Mouse (Mus musculus): ENCODE measurements around the gene Hivep1. TPM values are rescaled to one million over a fixed set of nuclear protein-coding genes. Genes with fewer than 3 reads are reported as not detected.

Gene Hivep1
- total and polyA plus RNA-seq, 3 experiments = 7.5 to 53.3 (median 24.9) TPM

GRCm38 (mm10) chr13:42150462-42151127 lies 98.8 kb downstream of the Hivep1 start:
- Histone ChIP-seq H3K9me3 (replicated peaks; ENCODE audit: low read length) (no peaks in the 10 kb centered on the region), H3K27me3 (replicated peaks) (no peaks in the 10 kb centered on the region), H3K36me3 (replicated peaks in 1 of 2; ENCODE audit: control insufficient read depth in 1 of 2, insufficient read depth in 1 of 2, low read length in 1 of 2) (peaks cover 42 to 84% of the 10 kb centered on the region in 2 experiments), H3K9ac (ENCODE audit: insufficient read depth, low read depth) (no peak overlapping the region), H3K79me2 (replicated peaks; ENCODE audit: control insufficient read depth, extremely low read depth, insufficient read depth, poor library complexity, severe bottlenecking) (peaks cover 42% of the 10 kb centered on the region), H3K4me2 (ENCODE audit: insufficient read depth, low read depth, poor library complexity, severe bottlenecking) (no peak overlapping the region), H3K4me3 (replicated peaks in 1 of 3; ENCODE audit: low read depth in 2 of 3, low read length in 2 of 3, poor library complexity in 1 of 3) (no peak overlapping the region), H3K27ac (ENCODE audit: insufficient read depth, low read depth) (no peak overlapping the region), H3K4me1 (ENCODE audit: control insufficient read depth in 1 of 2, insufficient read depth in 2 of 2) (peaks cover 10 to 47% of the 10 kb centered on the region in 2 experiments)
- DNase-seq (ENCODE audit: extremely low read depth) = no peak
- dilution Hi-C loops (cut with MboI; ENCODE audit: extremely low pct_ligation_motif_present, extremely low pct_unique_long_range_greater_than_20kb, low sequenced_read_pairs) = no loop called here
- in situ Hi-C loops (cut with MboI; ENCODE audit: low pct_ligation_motif_present, low pct_unique_long_range_greater_than_20kb, low sequenced_read_pairs) = no loop called here
- TF ChIP-seq SIN3A (IDR thresholded peaks at IDR 0.05; ENCODE audit: low read length) = no peak
- no peak for TF ChIP-seq UBTF (IDR thresholded peaks at IDR 0.05; ENCODE audit: low read depth, low read length)
- no peak for TF ChIP-seq E2F4 (IDR thresholded peaks at IDR 0.05; ENCODE audit: insufficient replicate concordance, low read depth, low read length)
- no peak for TF ChIP-seq ZNF384 (IDR thresholded peaks at IDR 0.05; ENCODE audit: low read depth, low read length)
- TF ChIP-seq MAFK (IDR thresholded peaks at IDR 0.05; ENCODE audit: insufficient replicate concordance, low read length) = no peak
- TF ChIP-seq CTCF (conservative IDR thresholded peaks at IDR 0.05 in 1 of 2, IDR thresholded peaks at IDR 0.05 in 1 of 2; ENCODE audit: low read depth in 2 of 2, low read length in 2 of 2) = no peak
- TF ChIP-seq MXI1 (IDR thresholded peaks at IDR 0.05; ENCODE audit: low read depth, low read length) = no peak
- no peak for TF ChIP-seq EP300 (IDR thresholded peaks at IDR 0.05; ENCODE audit: low read length)
- TF ChIP-seq ETS1 (conservative IDR thresholded peaks at IDR 0.05; ENCODE audit: low read depth, low read length) = no peak
- no peak for TF ChIP-seq TBP (conservative IDR thresholded peaks at IDR 0.05; ENCODE audit: low read depth, low read length)
- TF ChIP-seq NELFE (IDR thresholded peaks at IDR 0.05; ENCODE audit: low read depth, low read length) = no peak
- TF ChIP-seq MAX (IDR thresholded peaks at IDR 0.05; ENCODE audit: low read length) = no peak
- TF ChIP-seq POLR2A (IDR thresholded peaks at IDR 0.05; ENCODE audit: low read depth, low read length) = no peak
- TF ChIP-seq POLR2AphosphoS2 (IDR thresholded peaks at IDR 0.05; ENCODE audit: low read depth, low read length) = no peak
- TF ChIP-seq MYC (IDR thresholded peaks at IDR 0.05; ENCODE audit: low read depth, low read length) = no peak
- no peak for TF ChIP-seq ZC3H11A (IDR thresholded peaks at IDR 0.05; ENCODE audit: low read depth, low read length)
- TF ChIP-seq IRF4 (IDR thresholded peaks at IDR 0.05; ENCODE audit: low read depth, low read length) = no peak
- no peak for TF ChIP-seq JUND (conservative IDR thresholded peaks at IDR 0.05; ENCODE audit: low read depth, low read length)
- no peak for TF ChIP-seq MAZ (IDR thresholded peaks at IDR 0.05; ENCODE audit: low read depth, low read length)
- TF ChIP-seq KAT2A (IDR thresholded peaks at IDR 0.05; ENCODE audit: insufficient replicate concordance, low read length) = no peak

DNA sequence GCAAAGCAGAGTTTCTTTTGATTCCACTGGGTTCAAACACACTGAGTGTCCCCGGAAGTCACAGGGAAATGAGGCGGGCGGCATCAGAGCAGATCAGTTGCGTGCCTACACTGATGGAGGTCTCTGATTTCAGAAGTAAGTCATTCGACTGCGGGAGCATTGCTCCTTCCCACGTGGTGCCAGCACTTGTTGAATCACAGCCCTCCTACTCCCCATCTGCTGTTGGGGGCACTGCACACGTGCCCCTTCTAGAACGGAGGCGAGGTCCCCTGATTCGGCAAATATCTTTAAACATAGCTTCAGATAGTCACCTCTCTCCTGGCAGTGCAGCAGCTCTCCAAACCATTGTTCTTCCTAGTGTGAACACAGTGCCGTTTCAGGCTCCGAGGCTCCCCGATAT lies 106.4 kb downstream of the Hivep1 start:
- no peak overlapping the region for H3K4me3 ChIP-seq (replicated peaks in 1 of 3; ENCODE audit: low read depth in 2 of 3, low read length in 2 of 3, poor library complexity in 1 of 3)

More for the DNA sequence above, 106.4 kb downstream of the Hivep1 start:
- TF ChIP-seq UBTF (IDR thresholded peaks at IDR 0.05; ENCODE audit: low read depth, low read length) (no peak), MYC (IDR thresholded peaks at IDR 0.05; ENCODE audit: low read depth, low read length) (no peak), JUND (conservative IDR thresholded peaks at IDR 0.05; ENCODE audit: low read depth, low read length) (no peak), CTCF (conservative IDR thresholded peaks at IDR 0.05 in 1 of 2, IDR thresholded peaks at IDR 0.05 in 1 of 2; ENCODE audit: low read depth in 2 of 2, low read length in 2 of 2) (no peak), BHLHE40 (IDR thresholded peaks at IDR 0.05; ENCODE audit: low read depth, low read length) (no peak), MAX (IDR thresholded peaks at IDR 0.05; ENCODE audit: low read length) (no peak), NRF1 (IDR thresholded peaks at IDR 0.05; ENCODE audit: low read depth, low read length) (no peak), EP300 (IDR thresholded peaks at IDR 0.05; ENCODE audit: low read length) (no peak), MEF2A (IDR thresholded peaks at IDR 0.05; ENCODE audit: borderline replicate concordance, low read depth, low read length) (no peak), ZNF384 (IDR thresholded peaks at IDR 0.05; ENCODE audit: low read depth, low read length) (no peak), JUN (IDR thresholded peaks at IDR 0.05; ENCODE audit: insufficient read depth, low read depth, low read length) (no peak), IRF4 (IDR thresholded peaks at IDR 0.05; ENCODE audit: low read depth, low read length) (no peak), ZKSCAN1 (IDR thresholded peaks at IDR 0.05; ENCODE audit: borderline replicate concordance, low read depth, low read length) (no peak), CHD2 (IDR thresholded peaks at IDR 0.05; ENCODE audit: low read length) (no peak), ZC3H11A (IDR thresholded peaks at IDR 0.05; ENCODE audit: low read depth, low read length) (no peak)
- no peak overlapping the region for H3K4me2 ChIP-seq (ENCODE audit: insufficient read depth, low read depth, poor library complexity, severe bottlenecking)
- in situ Hi-C loops (cut with MboI; ENCODE audit: low pct_ligation_motif_present, low pct_unique_long_range_greater_than_20kb, low sequenced_read_pairs) = no loop called here
- H3K36me3 ChIP-seq (replicated peaks in 1 of 2; ENCODE audit: control insufficient read depth in 1 of 2, insufficient read depth in 1 of 2, low read length in 1 of 2) = peaks cover 66 to 98% of the 10 kb centered on the region in 2 experiments
- dilution Hi-C loops (cut with MboI; ENCODE audit: extremely low pct_ligation_motif_present, extremely low pct_unique_long_range_greater_than_20kb, low sequenced_read_pairs) = no loop called here
- no peaks in the 10 kb centered on the region; the same call in 1 of the 2 replicates for H3K79me2 ChIP-seq (replicated peaks; ENCODE audit: control insufficient read depth, extremely low read depth, insufficient read depth, poor library complexity, severe bottlenecking)
- H3K27me3 ChIP-seq (replicated peaks) = no peaks in the 10 kb centered on the region
- no peaks in the 10 kb centered on the region for H3K9me3 ChIP-seq (replicated peaks; ENCODE audit: low read length)
- H3K4me1 ChIP-seq (ENCODE audit: control insufficient read depth in 1 of 2, insufficient read depth in 2 of 2) = no peaks in the 10 kb centered on the region
- no peak overlapping the region for H3K27ac ChIP-seq (ENCODE audit: insufficient read depth, low read depth)
- DNase-seq (ENCODE audit: extremely low read depth) = no peak
- H3K9ac ChIP-seq (ENCODE audit: insufficient read depth, low read depth) = no peak overlapping the region

Data from CH12.LX (cell line).